Mouse (Mus musculus) brain, adult 2 months (tissue): ENCODE measurements at regions not wholly inside any gene's neighbourhood (a gene's known extent, or its start where the extent isn't known, plus 50 kb on each side); places are given as distances from the start of the nearest gene placed in this dataset.
"Not testable (repeated sequence)": the region's sequence is repeated elsewhere in the genome, so short reads cannot be mapped to it uniquely, and the experiment has no call there.

ENCODE experiments used
- DNase-seq: peaks from one replicate; pipeline ENCODE4 v3.0.0; 2011; ENCODE audit warnings: low read depth, low spot score

- DNase-seq = no peak
Measured at GRCm38 (mm10) chr7:137522450-137522849, 85.0 kb downstream of the Glrx3 start.

- DNase-seq = no peak
Measured at GRCm38 (mm10) chr7:137533476-137533875, 96.1 kb downstream of the Glrx3 start.

DNA sequence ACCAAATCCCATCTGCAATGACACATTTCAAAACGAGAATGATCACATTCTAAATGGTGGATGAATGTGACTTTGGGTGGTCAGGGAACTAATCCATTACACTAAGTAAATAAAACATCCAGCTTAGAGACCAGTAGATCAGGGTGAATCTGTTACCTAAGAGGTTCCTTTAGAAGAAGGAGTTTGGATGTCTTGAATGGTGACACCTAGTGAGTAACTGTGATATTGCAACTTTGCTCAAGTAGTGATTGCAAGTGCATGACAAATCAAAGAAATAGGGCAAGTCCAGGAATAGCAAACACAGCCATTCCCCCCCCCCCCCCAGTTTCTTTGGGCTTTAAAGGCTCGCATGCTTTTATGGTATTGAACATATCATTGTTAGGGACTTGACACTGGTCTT is 112.6 kb downstream of the Glrx3 start:
- DNase-seq = peak; percentile 82

DNA sequence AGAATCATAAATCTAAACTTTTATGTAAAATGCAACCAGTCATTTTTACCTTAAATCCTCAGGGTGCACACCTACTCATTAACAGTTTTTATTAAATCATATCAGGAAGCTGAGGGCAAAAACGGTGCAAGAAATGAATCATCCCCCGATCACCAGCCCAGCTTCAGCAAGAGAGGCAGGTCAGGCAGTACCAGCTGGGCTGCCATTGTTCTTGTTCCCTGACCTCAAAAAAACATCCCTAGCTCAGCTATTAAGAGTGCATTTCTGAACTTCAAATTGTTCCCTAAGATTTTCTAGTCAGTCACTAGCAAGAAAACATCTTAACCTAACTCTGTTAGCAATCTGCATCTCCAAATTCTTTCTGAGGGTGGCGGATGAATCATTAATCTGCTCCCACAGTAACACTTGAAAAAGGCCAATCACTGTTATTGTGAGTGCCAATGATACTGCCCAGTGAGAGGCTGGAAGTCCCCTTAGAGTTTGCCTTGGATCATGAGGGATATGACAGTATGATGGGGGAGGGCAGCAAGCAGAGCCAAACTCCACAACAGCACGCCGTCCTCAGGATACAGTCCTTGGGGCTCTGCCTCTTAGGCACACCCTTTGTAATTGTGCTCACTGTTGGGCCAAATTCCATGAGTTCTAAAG is 115.3 kb downstream of the Glrx3 start:
- DNase-seq = peak; percentile 44

DNA sequence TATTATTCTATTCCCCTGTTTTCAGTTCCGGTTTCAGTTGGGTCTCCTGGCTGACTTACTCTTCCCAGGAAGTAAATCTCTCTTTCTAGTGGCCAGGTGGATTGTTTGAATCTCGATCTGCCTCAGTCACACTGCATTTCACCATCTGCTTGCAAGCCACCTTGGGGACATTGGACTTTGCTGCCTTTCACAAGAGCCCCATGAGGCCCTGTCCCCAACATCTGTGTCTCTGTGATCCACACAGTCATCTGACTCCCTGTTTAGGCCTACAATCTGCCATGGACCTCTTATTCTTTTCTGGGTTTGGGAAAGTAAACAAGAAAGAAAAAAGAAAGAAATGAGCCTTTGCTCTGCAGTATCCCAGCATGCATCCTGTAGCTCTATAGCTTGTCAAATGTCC is 118.1 kb downstream of the Glrx3 start:
- no peak for DNase-seq

GRCm38 (mm10) chr7:137557439-137557838 is 120.0 kb downstream of the Glrx3 start:
- no peak for DNase-seq

DNA sequence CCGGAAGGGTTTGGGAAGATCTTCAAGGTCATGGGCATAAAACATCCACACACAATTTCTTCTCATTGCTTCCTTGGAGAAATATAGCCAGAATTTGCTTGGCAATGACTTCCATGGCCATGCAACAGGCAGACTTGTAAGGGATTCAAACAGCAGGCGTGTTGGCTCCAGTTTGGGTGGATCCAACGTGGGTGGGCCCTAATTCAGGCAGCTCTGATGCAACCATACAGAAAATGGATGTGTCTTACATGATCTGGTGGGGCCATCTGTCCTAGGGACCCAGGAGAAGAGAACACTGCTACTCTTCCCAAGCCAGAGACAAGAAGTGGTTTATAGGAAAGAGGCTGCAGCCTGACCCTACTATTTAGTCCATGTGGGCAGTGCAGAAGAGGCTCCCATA is 121.5 kb downstream of the Glrx3 start:
- peak; percentile 80 for DNase-seq

- DNase-seq = no peak
Measured at GRCm38 (mm10) chr7:137570199-137570598, 132.8 kb downstream of the Glrx3 start.

DNA sequence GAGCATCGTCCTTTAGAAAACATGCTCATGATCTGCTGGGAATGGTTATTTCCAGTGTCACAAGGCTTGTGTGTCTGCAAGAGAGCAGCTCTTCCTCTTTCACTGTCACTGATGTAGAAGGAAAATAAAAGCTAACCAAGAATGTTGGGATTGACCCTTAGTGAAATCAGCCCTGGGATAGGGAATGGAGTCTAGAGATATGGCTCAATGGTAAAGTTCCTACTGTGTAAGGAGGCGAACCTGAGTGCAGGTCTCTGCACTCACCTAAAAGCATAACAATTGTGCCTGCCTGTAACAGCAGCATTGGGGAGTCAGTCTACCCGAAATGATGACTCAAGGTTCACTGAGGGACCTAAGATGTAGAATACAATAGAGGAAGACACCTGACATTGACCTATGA is 138.1 kb downstream of the Glrx3 start:
- DNase-seq = no peak

DNA sequence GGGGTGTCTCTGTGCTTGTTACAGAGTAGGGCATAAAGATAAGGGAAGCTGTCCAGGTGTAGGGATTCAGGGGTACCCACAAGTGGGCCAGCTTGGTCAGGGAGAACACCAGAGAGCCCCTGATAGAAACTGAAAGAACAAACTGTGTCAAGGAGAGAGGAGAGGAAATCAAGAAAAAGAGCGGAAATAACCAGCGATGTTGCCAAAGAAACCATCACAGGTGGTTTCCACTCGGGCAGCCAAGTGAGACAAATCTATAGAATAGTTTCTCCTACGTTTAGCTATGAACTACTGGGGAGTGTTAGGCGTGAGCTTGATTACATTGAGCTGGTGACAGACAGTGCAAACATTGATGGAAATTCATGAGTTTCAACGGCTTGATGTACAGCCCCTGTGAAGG is 138.8 kb downstream of the Glrx3 start:
- DNase-seq = no peak

GRCm38 (mm10) chr7:137583556-137583955 is 146.1 kb downstream of the Glrx3 start:
- peak; percentile 20 for DNase-seq

DNA sequence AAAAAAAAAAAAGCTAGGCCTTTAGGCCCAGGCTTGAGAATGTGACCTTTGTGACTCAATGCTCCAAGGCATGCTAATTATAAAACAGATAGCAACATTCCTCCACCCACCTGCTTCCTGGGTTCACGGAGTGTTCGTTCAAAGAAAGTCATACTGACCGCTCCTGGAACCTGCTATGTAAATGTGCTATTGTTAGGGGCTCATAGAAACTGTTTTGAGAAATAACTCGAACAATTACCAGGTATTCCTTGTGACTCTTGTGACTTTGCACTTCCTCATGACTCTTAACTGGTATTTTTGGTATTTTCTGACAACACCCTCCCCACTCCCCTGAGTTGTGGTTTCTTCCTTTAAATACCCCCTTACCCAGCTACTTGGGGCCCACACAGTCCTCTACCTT is 147.5 kb downstream of the Glrx3 start:
- not testable (repeated sequence) for DNase-seq

GRCm38 (mm10) chr7:137593570-137593969 is 156.2 kb downstream of the Glrx3 start:
- no peak for DNase-seq

- DNase-seq = no peak
Measured at GRCm38 (mm10) chr7:137595567-137595966, 158.2 kb downstream of the Glrx3 start.

DNA sequence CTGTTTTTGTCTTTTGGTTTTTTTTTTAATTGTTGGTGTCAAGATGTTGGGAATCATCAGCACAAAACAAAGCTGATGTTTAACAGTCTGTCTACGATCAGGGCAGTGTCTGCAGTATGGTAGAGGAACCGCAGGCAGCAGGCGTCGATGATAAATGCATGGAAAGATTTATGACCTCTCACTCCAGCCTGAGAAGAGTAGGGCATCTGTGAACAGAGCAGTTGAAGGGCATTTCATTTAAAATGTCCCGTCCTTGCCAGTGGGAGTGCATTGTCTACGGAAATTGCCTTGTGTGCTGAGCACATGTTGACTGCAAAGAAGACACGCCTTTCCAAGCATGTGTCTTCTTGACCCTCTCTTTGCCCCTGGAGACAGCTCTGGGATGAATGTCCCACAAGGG is 158.7 kb downstream of the Glrx3 start:
- no peak for DNase-seq

GRCm38 (mm10) chr7:137603039-137603438 is 165.6 kb downstream of the Glrx3 start:
- peak; percentile 82 for DNase-seq

- DNase-seq = peak; percentile 16
Measured at GRCm38 (mm10) chr7:137609752-137610151, 172.3 kb downstream of the Glrx3 start.

DNA sequence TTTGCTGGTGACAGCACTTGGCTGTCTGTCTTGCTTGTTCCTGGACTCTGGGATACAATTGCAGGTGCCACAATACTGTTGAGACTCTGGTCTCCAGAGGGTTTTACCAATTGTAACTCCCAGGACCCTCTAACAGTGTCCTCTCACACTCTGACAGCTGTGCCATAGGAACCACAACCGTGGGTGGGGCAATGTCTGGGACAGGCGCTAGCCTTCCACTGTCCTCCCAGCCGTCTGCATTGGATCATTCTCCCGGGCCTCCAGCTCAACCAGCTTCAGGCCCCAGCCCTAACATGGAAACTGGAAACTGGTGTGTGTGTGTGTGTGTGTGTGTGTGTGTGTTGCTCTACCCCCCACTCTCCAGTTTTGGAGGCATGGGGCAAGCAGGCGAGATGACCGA is 173.9 kb downstream of the Glrx3 start:
- DNase-seq = no peak

DNA sequence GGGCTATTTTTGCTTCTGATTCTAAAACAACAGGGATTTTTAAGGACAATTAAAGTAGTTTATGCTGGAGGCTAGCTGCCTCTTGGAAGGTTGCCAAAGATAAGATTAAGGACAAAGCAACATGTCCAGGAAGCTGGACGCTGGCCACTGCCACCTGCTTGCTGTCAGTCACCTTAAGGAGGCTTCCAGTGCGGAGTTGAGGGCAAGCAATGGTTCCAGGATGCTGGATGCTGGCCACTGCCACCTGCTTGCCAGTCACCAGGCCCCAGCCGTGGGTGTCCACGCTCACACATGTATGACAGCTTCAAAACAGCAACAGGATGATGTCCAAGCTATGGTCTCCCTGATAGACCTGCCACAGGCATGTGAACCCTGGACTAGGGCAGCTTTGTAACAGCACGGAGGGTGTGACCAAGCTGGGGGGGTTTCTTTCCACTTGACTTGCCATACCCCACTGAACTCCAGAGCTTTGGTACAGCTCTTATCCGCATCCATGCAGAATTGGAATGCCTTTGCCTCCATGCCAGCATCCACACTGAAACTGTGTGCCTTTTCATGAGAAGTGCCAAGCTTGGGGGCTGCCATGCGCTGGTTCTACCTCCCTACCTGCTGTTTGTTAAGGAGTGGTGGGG is 174.6 kb downstream of the Glrx3 start:
- peak; percentile 37 for DNase-seq

DNA sequence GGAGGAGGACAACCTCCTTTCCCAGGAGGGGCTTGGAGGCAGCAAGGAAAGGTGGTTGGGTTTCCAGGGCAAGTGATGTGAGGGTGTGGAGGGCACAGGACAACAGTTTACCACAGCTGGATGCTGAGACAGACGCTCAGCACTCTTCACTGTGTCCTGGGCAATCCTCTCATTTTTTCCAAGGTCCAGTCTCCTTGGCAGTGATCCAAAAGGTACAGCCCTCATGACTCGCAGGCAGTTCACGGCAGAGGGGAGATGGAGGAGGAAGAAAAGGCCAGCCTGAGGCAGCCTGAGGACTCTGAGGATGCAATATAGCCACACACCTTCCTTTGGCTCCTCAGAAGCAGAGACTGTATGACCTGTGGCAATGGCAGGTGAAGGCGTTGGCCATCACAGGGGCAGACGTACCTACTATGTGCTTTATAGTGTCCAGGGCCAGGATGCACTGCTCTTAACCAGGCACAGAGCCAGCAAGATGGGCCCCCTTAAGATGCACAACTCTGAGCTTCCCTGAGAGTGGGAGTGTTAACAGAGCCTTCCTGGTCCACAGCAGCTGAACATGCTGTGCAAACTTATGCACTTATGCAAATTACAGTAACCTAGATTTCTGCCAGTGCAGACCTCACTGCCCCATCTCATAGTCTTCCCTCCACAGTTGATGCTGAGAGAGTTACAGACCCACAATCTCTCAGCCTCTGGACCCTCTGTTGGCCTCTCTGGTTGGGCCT is 181.2 kb downstream of the Glrx3 start:
- DNase-seq = peak; percentile 28

DNA sequence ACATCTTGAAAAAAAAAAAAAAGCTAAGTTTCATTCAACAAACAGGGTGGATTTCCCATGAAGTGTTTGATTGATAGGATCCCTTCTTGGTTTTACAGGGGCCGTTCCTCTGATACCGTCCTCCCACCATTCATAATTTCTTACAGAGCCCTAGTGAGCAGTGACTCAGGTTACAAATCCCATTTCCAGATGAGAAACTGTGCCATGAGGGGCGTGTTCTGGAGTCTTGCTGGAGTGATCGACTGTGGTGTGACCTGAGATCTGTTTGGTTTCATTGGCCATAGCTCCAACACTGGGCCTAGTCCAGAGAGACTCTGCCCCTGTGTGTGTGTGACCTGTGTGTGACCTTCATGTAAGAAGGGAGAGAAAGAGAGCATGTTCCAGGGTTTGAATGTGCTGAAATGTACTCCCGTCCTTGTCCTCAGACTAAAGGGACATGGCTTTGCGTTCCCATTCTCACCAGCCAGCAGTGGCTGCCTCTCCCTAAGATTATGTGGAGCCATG is 181.9 kb downstream of the Glrx3 start:
- no peak for DNase-seq

GRCm38 (mm10) chr7:137628266-137628665 is 190.9 kb downstream of the Glrx3 start:
- DNase-seq = no peak

GRCm38 (mm10) chr7:137629540-137629939 is 192.1 kb downstream of the Glrx3 start:
- DNase-seq = peak; percentile 69
